Comparison of ENCODE assay signal across 17 mouse cellular contexts in the genomic region with DNA sequence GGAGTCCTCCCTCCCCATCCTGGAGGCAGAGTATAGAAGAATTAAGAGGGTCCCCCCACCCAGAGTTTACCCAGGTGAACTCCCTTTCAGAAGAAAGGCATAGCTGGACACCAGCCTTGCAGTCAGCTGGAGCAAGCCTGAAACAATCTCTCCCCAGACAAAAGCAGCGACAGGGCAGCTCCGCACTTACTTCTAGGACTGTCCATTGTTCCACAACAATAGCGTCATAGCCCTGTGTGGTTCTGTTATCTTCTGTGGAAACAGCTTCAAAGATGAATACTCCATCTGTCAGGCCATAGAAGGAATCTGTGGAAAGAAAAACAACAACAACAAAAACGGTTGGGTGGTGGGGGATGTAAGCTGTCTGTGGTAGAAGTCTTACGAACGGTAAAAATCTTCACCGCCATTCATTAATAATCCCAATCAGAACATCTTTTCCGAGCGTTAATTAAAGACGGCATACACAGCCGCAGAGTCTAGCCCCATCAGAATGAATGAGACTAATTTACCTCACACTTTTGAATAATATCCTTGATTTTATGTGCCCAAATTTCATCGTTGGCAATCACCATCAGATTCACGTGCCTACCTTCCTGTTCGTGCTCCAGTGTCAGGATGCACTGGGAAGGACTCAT.
DNase-seq lines count a peak whose midpoint lies in the region; ATAC-seq lines count a peak whose summit lies in the region.
"Had no signal": no experiment of that assay in that cellular context is flagged by ENCODE, and none has a peak within 500 bp of the region (broad histone marks: within the 10 kb centered on the region; RNA-seq: fewer than 3 reads in every experiment).

No protein-coding gene starts in this region.

- no peak overlapping the region for H3K9ac ChIP-seq in forebrain, embryonic 13.5 days
- H3K9ac ChIP-seq in hindbrain, embryonic 13.5 days = no peak overlapping the region
- H3K9ac ChIP-seq: limb, embryonic 15.5 days; lung, embryonic 14.5 days; neural tube, embryonic 12.5 days had no signal

- peak; percentile 55 for ATAC-seq in forebrain, embryonic 13.5 days
- 0 out of 2 replicates have a peak, but pooled peaks have one; percentile 36 for ATAC-seq in hindbrain, embryonic 13.5 days (ENCODE audit: low FRiP score)

- WGBS in forebrain, embryonic 13.5 days = 52% methylated on average over 14 of the region's 14 CpGs
- WGBS in forebrain, embryonic 10.5 days = 81% methylated on average over 14 of the region's 14 CpGs
- 48% methylated on average over 14 of the region's 14 CpGs for WGBS in hindbrain, embryonic 13.5 days

- H3K36me3 ChIP-seq in forebrain, embryonic 13.5 days (ENCODE audit: poor library complexity, severe bottlenecking) = no peaks in the 10 kb centered on the region
- no peaks in the 10 kb centered on the region for H3K36me3 ChIP-seq in forebrain, embryonic 10.5 days (replicated peaks)
- no peaks in the 10 kb centered on the region for H3K36me3 ChIP-seq in hindbrain, embryonic 13.5 days
- H3K36me3 ChIP-seq: limb, embryonic 15.5 days; neural tube, embryonic 12.5 days had no signal

- no peaks in the 10 kb centered on the region for H3K9me3 ChIP-seq in forebrain, embryonic 13.5 days (replicated peaks)
- no peaks in the 10 kb centered on the region for H3K9me3 ChIP-seq in forebrain, embryonic 10.5 days
- no peaks in the 10 kb centered on the region for H3K9me3 ChIP-seq in hindbrain, embryonic 13.5 days
- H3K9me3 ChIP-seq: limb, embryonic 15.5 days; neural tube, embryonic 12.5 days had no signal

- no peak overlapping the region; the same call in 1 of the 2 replicates for H3K4me2 ChIP-seq in forebrain, embryonic 13.5 days
- H3K4me2 ChIP-seq in hindbrain, embryonic 13.5 days = no peak overlapping the region
- H3K4me2 ChIP-seq: limb, embryonic 15.5 days; lung, embryonic 14.5 days; neural tube, embryonic 12.5 days had no signal

- no peak overlapping the region for H3K4me3 ChIP-seq in forebrain, embryonic 13.5 days
- no peak overlapping the region for H3K4me3 ChIP-seq in forebrain, embryonic 10.5 days
- no peak overlapping the region for H3K4me3 ChIP-seq in hindbrain, embryonic 13.5 days
- H3K4me3 ChIP-seq: limb, embryonic 15.5 days; neural tube, embryonic 12.5 days had no signal

- H3K27me3 ChIP-seq in forebrain, embryonic 13.5 days = no peaks in the 10 kb centered on the region
- H3K27me3 ChIP-seq in forebrain, embryonic 10.5 days (ENCODE audit: poor library complexity, severe bottlenecking) = no peaks in the 10 kb centered on the region
- H3K27me3 ChIP-seq in hindbrain, embryonic 13.5 days = no peaks in the 10 kb centered on the region
- H3K27me3 ChIP-seq: limb, embryonic 15.5 days; neural tube, embryonic 12.5 days had no signal

- peak overlapping the region; percentile 75 for H3K27ac ChIP-seq in forebrain, embryonic 13.5 days
- no peak overlapping the region for H3K27ac ChIP-seq in forebrain, embryonic 10.5 days
- 0 out of 2 replicates have a peak overlapping the region, but pooled peaks have one; percentile 5 for H3K27ac ChIP-seq in hindbrain, embryonic 13.5 days
- H3K27ac ChIP-seq: limb, embryonic 15.5 days; neural tube, embryonic 12.5 days had no signal

- DNase-seq in forebrain, embryonic 10.5 days (ENCODE audit: extremely low spot score, low spot score) = no peak
- peak; percentile 59 for DNase-seq in layer of hippocampus, adult 9-11 months
- DNase-seq in layer of hippocampus, adult 18-20 months (ENCODE audit: low spot score in 2 of 2) = no peak
- DNase-seq in telencephalon, adult 2 months (ENCODE audit: low read depth, low spot score) = peak; percentile 53
- no peak for DNase-seq in urinary bladder, postnatal 4 days (ENCODE audit: low spot score in 2 of 2)
- DNase-seq in embryo, embryonic 11 days = no peak
- DNase-seq: cerebellum, adult 11 months; cerebellum, postnatal 14 days; kidney, adult 2 months; kidney, postnatal 14 days; lung, embryonic 14.5 days; lung, postnatal 4 days; right cerebral cortex, postnatal 14 days had no signal

- peaks cover 15% of the 10 kb centered on the region for H3K4me1 ChIP-seq in forebrain, embryonic 13.5 days
- peaks cover 10% of the 10 kb centered on the region for H3K4me1 ChIP-seq in forebrain, embryonic 10.5 days
- peaks cover 14% of the 10 kb centered on the region for H3K4me1 ChIP-seq in hindbrain, embryonic 13.5 days (replicated peaks)
- H3K4me1 ChIP-seq: limb, embryonic 15.5 days; neural tube, embryonic 12.5 days had no signal

Comparison
In these comparisons a context has a peak if more than half of its experiments do, and no peak if none do; other contexts are left out.
1. DNase-seq: peak in layer of hippocampus, adult 9-11 months (single experiment) and telencephalon, adult 2 months (single experiment); none in forebrain, embryonic 10.5 days (single experiment), layer of hippocampus, adult 18-20 months (0 of 2), urinary bladder, postnatal 4 days (0 of 2) and embryo, embryonic 11 days (single experiment).